In the genomic region with DNA sequence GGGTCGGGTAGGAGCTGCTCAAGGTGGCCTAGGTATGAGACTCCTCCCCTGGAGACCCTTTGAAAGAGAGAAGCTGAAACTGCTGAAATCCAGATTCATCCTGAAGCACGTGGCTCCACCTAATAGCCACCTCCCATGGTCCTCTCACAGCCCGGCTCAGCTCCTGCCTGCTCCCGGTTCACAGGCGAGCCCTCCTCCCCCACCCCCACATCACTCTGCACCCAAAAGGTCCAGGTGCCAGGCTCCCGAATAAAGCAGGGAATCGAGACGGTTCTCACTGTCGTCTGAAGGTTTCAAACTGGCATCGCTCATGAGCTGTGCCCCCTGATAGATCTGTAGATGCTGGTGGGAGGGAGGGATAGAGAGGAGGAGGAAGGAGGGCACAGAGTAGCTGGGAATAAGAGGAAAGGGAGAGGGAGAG, we compare ENCODE assay signal across 9 mouse cellular contexts. TPM values are rescaled to one million over a fixed set of nuclear protein-coding genes. Genes with fewer than 3 reads are reported as not detected.
DNase-seq lines count a peak whose midpoint lies in the region; ATAC-seq and TF ChIP-seq lines count a peak whose summit lies in the region.
"Had no signal": no experiment of that assay in that cellular context is flagged by ENCODE, and none has a peak within 500 bp of the region (broad histone marks: within the 10 kb centered on the region; RNA-seq: fewer than 3 reads in every experiment).

No protein-coding gene starts in this region.

- H3K27me3 ChIP-seq in heart, embryonic 11.5 days (ENCODE audit: control insufficient read depth, insufficient read depth, low read length): peaks cover 5% of the 10 kb centered on the region; the same call in 1 of the 2 replicates
- H3K27me3 ChIP-seq in G1E (ENCODE audit: insufficient read depth, low read length): no peaks in the 10 kb centered on the region
- H3K27me3 ChIP-seq in forebrain, embryonic 16.5 days (replicated peaks; ENCODE audit: control insufficient read depth, insufficient read depth, low read length): no peaks in the 10 kb centered on the region

- no peaks in the 10 kb centered on the region for H3K36me3 ChIP-seq in heart, embryonic 11.5 days (ENCODE audit: control insufficient read depth, insufficient read depth, low read length)
- H3K36me3 ChIP-seq in G1E (replicated peaks) (peaks cover 63% of the 10 kb centered on the region), macrophage (ENCODE audit: inconsistent target) (no peaks in the 10 kb centered on the region)
- H3K36me3 ChIP-seq in forebrain, embryonic 16.5 days (ENCODE audit: control insufficient read depth, insufficient read depth): no peaks in the 10 kb centered on the region

- DNase-seq in heart, postnatal 4 days: no peak
- DNase-seq in G1E (ENCODE audit: low spot score): no peak
- DNase-seq in left cerebral cortex, postnatal 14 days (ENCODE audit: low spot score in 2 of 2): no peak
- DNase-seq in thymus, postnatal 10 days (ENCODE audit: low spot score in 2 of 2): no peak
- no peak for DNase-seq in c-Kit-positive CD71-positive TER-119-positive erythroid progenitor cells, embryonic 14.5 days (ENCODE audit: low spot score)

- H3K4me2 ChIP-seq in heart, embryonic 11.5 days: peak overlapping the region; percentile 66
- peak overlapping the region; percentile 68 for H3K4me2 ChIP-seq in forebrain, embryonic 16.5 days (ENCODE audit: low read length)

- H3K4me1 ChIP-seq in heart, embryonic 11.5 days (ENCODE audit: control insufficient read depth, insufficient read depth, low read length): peaks cover 16% of the 10 kb centered on the region; the same call in 1 of the 2 replicates
- H3K4me1 ChIP-seq in G1E (ENCODE audit: insufficient read depth, low read depth, low read length): peaks cover 56% of the 10 kb centered on the region
- peaks cover 7% of the 10 kb centered on the region for H3K4me1 ChIP-seq in forebrain, embryonic 16.5 days (replicated peaks; ENCODE audit: control insufficient read depth, insufficient read depth, low read length)

- peak overlapping the region; percentile 63 for H3K9ac ChIP-seq in heart, embryonic 11.5 days (ENCODE audit: low read depth, low read length)
- H3K9ac ChIP-seq in forebrain, embryonic 16.5 days (replicated peaks; ENCODE audit: low read depth, low read length): peak overlapping the region; percentile 56

- H3K9me3 ChIP-seq in heart, embryonic 11.5 days (replicated peaks; ENCODE audit: control insufficient read depth, low read length): no peaks in the 10 kb centered on the region
- no peaks in the 10 kb centered on the region for H3K9me3 ChIP-seq in G1E (replicated peaks)
- H3K9me3 ChIP-seq in forebrain, embryonic 16.5 days (ENCODE audit: control insufficient read depth, low read length): no peaks in the 10 kb centered on the region

- no peaks in the 10 kb centered on the region for H3K79me2 ChIP-seq in macrophage (ENCODE audit: inconsistent target)

- WGBS in heart, embryonic 11.5 days (ENCODE audit: insufficient replicate concordance): 2% methylated on average over 10 of the region's 10 CpGs
- WGBS in forebrain, embryonic 16.5 days: 1% methylated on average over 10 of the region's 10 CpGs
- WGBS in macrophage (ENCODE audit: missing documents): 12% methylated on average over 10 of the region's 10 CpGs

- TF ChIP-seq CTCF in G1E (IDR thresholded peaks at IDR 0.05; ENCODE audit: low read depth, low read length): no peak

- H3K4me3 ChIP-seq in heart, embryonic 11.5 days (ENCODE audit: low read depth, low read length): peak overlapping the region; percentile 33
- H3K4me3 ChIP-seq in G1E (ENCODE audit: low read depth, low read length) (peak overlapping the region; percentile 43; the same call in 1 of the 2 replicates), macrophage (ENCODE audit: inconsistent target) (peak overlapping the region; percentile 18; the same call in 1 of the 2 replicates)
- peak overlapping the region; percentile 43 for H3K4me3 ChIP-seq in forebrain, embryonic 16.5 days (replicated peaks; ENCODE audit: low read length)

- no peak overlapping the region for H3K27ac ChIP-seq in heart, embryonic 11.5 days (ENCODE audit: low read depth, low read length)
- H3K27ac ChIP-seq in forebrain, embryonic 16.5 days (ENCODE audit: low read length): peak overlapping the region; percentile 72
- no peak overlapping the region for H3K27ac ChIP-seq in macrophage

- intact Hi-C loops in left cerebral cortex, postnatal 14 days (cut with DNase I): loop anchor here (1.0 to 10.0 kb wide), 2 partner anchors 100 to 450 kb away; no protein-coding TSS in a partner anchor

- no peak; the same call in 1 of the 2 replicates for ATAC-seq in heart, embryonic 11.5 days (replicated peaks; ENCODE audit: insufficient number of reproducible peaks, low FRiP score, low TSS enrichment)
- no peak for ATAC-seq in G1E (ENCODE audit: extremely low read depth, insufficient number of reproducible peaks, low FRiP score, poor library complexity, severe bottlenecking)
- peak; percentile 55 for ATAC-seq in forebrain, embryonic 16.5 days

RNA-seq across cellular contexts. Expression of gene Rita1, which starts 7.1 kb away (rescaled TPM):
- 5.6 and 7.9 TPM in 2 replicates for polyA plus RNA-seq in heart, embryonic 11.5 days (2014; fragmentation: Nextera tagmentation; extraction: Ambion mirVana)
- total RNA-seq in heart, postnatal 4 days (2021): 10 to 100 TPM; 10.7 to 10.8 TPM
- total RNA-seq in G1E (2014; fragmentation: Nextera tagmentation) (8.4 and 10.5 TPM in 2 replicates), G1E (2017) (9.5 and 13.7 TPM in 2 replicates)
- polyA plus RNA-seq in G1E (2012) (42.4 and 45.7 TPM in 2 replicates), macrophage (2018) (4.5 to 4.9 TPM (median 4.8 TPM) in 3 replicates)
- 21.2 and 26.9 TPM in 2 replicates for polyA plus RNA-seq in forebrain, embryonic 16.5 days (2015; fragmentation: Nextera tagmentation; extraction: Ambion mirVana)
- 1 to 10 TPM in 25 of 26 experiments, under 1 TPM in 1; 0.88 to 7.9 (median 2.9) TPM for total RNA-seq in macrophage (2018; cell fraction: chromatin; rRNA removed)
- total RNA-seq in macrophage (2018; cell fraction: cytosol; rRNA removed): 1 to 10 TPM in 25 of 26 experiments, under 1 TPM in 1; 0.72 to 5.7 (median 4.2) TPM
- 10 to 100 TPM in 1 of 26 experiments, 1 to 10 TPM in 25; 1.4 to 10.7 (median 3.8) TPM for total RNA-seq in macrophage (2018; cell fraction: nucleus; rRNA removed)
- 10 to 100 TPM; 31.5 to 32.4 TPM for total RNA-seq in left cerebral cortex, postnatal 14 days (2021)

RNA-seq across cellular contexts. Expression of gene Ddx54, which starts 7.3 kb away (rescaled TPM):
- polyA plus RNA-seq in heart, embryonic 11.5 days (2014; fragmentation: Nextera tagmentation; extraction: Ambion mirVana): 22.2 and 23.5 TPM in 2 replicates
- 10 to 100 TPM; 30.8 to 32.0 TPM for total RNA-seq in heart, postnatal 4 days (2021)
- total RNA-seq in G1E (2014; fragmentation: Nextera tagmentation) (16.5 and 24.3 TPM in 2 replicates), G1E (2017) (31.5 and 34.7 TPM in 2 replicates)
- polyA plus RNA-seq in G1E (2012) (103 and 110 TPM in 2 replicates), macrophage (2018) (21.7 to 39.1 TPM (median 25.0 TPM) in 3 replicates)
- 49.2 and 49.3 TPM in 2 replicates for polyA plus RNA-seq in forebrain, embryonic 16.5 days (2015; fragmentation: Nextera tagmentation; extraction: Ambion mirVana)
- total RNA-seq in macrophage (2018; cell fraction: chromatin; rRNA removed): 10 to 100 TPM; 31.5 to 89.7 (median 50.6) TPM
- total RNA-seq in macrophage (2018; cell fraction: cytosol; rRNA removed): 10 to 100 TPM; 23.7 to 34.9 (median 30.4) TPM
- total RNA-seq in macrophage (2018; cell fraction: nucleus; rRNA removed): 10 to 100 TPM; 26.2 to 49.3 (median 33.7) TPM
- 10 to 100 TPM; 44.5 to 48.0 TPM for total RNA-seq in left cerebral cortex, postnatal 14 days (2021)

RNA-seq across cellular contexts. Expression of gene Iqcd, which starts 16.4 kb away (rescaled TPM):
- 0.18 and 0.54 TPM in 2 replicates for polyA plus RNA-seq in heart, embryonic 11.5 days (2014; fragmentation: Nextera tagmentation; extraction: Ambion mirVana)
- not detected for total RNA-seq in heart, postnatal 4 days (2021)
- not detected in 2 replicates for total RNA-seq in G1E (2014; fragmentation: Nextera tagmentation)
- total RNA-seq in G1E (2017): 0.35 and 0.60 TPM in 2 replicates
- 1.2 and 1.5 TPM in 2 replicates for polyA plus RNA-seq in G1E (2012)
- 0.98 and 1.0 TPM in 2 replicates for polyA plus RNA-seq in forebrain, embryonic 16.5 days (2015; fragmentation: Nextera tagmentation; extraction: Ambion mirVana)
- total RNA-seq in macrophage (2018; cell fraction: chromatin; rRNA removed): 1 to 10 TPM in 4 of 26 experiments, under 1 TPM in 13, not detected in 9; 0.29 to 1.5 (median 0.84) TPM
- under 1 TPM; 0.19 to 0.81 (median 0.41) TPM for total RNA-seq in macrophage (2018; cell fraction: cytosol; rRNA removed)
- total RNA-seq in macrophage (2018; cell fraction: nucleus; rRNA removed): 1 to 10 TPM in 1 of 26 experiments, under 1 TPM in 14, not detected in 11; 0.33 to 1.1 (median 0.64) TPM
- polyA plus RNA-seq in macrophage (2018): 0.37 to 0.52 TPM in 2 of 3 replicates, not detected in the other
- under 1 TPM; 0.22 to 0.59 TPM for total RNA-seq in left cerebral cortex, postnatal 14 days (2021)

RNA-seq across cellular contexts. Expression of gene Tpcn1, which starts 16.8 kb away (rescaled TPM):
- polyA plus RNA-seq in heart, embryonic 11.5 days (2014; fragmentation: Nextera tagmentation; extraction: Ambion mirVana): 18.1 and 19.1 TPM in 2 replicates
- total RNA-seq in heart, postnatal 4 days (2021): 10 to 100 TPM; 31.6 to 34.2 TPM
- 22.3 and 51.6 TPM in 2 replicates for total RNA-seq in G1E (2014; fragmentation: Nextera tagmentation)
- total RNA-seq in G1E (2017): 2.1 and 3.2 TPM in 2 replicates
- polyA plus RNA-seq in G1E (2012): 33.2 and 36.0 TPM in 2 replicates
- polyA plus RNA-seq in forebrain, embryonic 16.5 days (2015; fragmentation: Nextera tagmentation; extraction: Ambion mirVana): 15.4 and 18.3 TPM in 2 replicates
- total RNA-seq in macrophage (2018; cell fraction: chromatin; rRNA removed): 100 to 1,000 TPM in 9 of 26 experiments, 10 to 100 TPM in 15, 1 to 10 TPM in 2; 7.1 to 211 (median 71.2) TPM
- total RNA-seq in macrophage (2018; cell fraction: cytosol; rRNA removed): 100 to 1,000 TPM in 8 of 26 experiments, 10 to 100 TPM in 18; 40.1 to 134 (median 75.9) TPM
- total RNA-seq in macrophage (2018; cell fraction: nucleus; rRNA removed): 100 to 1,000 TPM in 4 of 26 experiments, 10 to 100 TPM in 22; 13.7 to 170 (median 59.2) TPM
- polyA plus RNA-seq in macrophage (2018): 36.3 to 96.0 TPM (median 65.2 TPM) in 3 replicates
- 10 to 100 TPM; 47.7 to 50.0 TPM for total RNA-seq in left cerebral cortex, postnatal 14 days (2021)

RNA-seq across cellular contexts. Expression of gene Cfap73, which starts 28.8 kb away (rescaled TPM):
- not detected in 2 replicates for polyA plus RNA-seq in heart, embryonic 11.5 days (2014; fragmentation: Nextera tagmentation; extraction: Ambion mirVana)
- not detected for total RNA-seq in heart, postnatal 4 days (2021)
- total RNA-seq in G1E (2014; fragmentation: Nextera tagmentation) (not detected in 2 replicates), G1E (2017) (not detected in 2 replicates)
- polyA plus RNA-seq in G1E (2012) (not detected in 2 replicates), macrophage (2018) (not detected in 3 replicates)
- 0.39 and 0.46 TPM in 2 replicates for polyA plus RNA-seq in forebrain, embryonic 16.5 days (2015; fragmentation: Nextera tagmentation; extraction: Ambion mirVana)
- total RNA-seq in macrophage (2018; cell fraction: chromatin; rRNA removed): not detected
- total RNA-seq in macrophage (2018; cell fraction: cytosol; rRNA removed): not detected
- total RNA-seq in macrophage (2018; cell fraction: nucleus; rRNA removed): not detected
- not detected for total RNA-seq in left cerebral cortex, postnatal 14 days (2021)
- total RNA-seq: neutrophil, adult 5-6 weeks had no signal
